Mouse (Mus musculus): Measurements from ENCODE around the gene Fbxw21. TPM values are rescaled to one million over a fixed set of nuclear protein-coding genes. Genes with fewer than 3 reads are reported as not detected.

Gene Fbxw21
- polyA plus RNA-seq, 1 experiment from 2014 or later = not detected

GRCm38 (mm10) chr9:109119571-109119970 lies 42.3 kb downstream of the Fbxw21 start:
- peak; percentile 75 for ATAC-seq (ENCODE audit: low FRiP score, low TSS enrichment)

DNA sequence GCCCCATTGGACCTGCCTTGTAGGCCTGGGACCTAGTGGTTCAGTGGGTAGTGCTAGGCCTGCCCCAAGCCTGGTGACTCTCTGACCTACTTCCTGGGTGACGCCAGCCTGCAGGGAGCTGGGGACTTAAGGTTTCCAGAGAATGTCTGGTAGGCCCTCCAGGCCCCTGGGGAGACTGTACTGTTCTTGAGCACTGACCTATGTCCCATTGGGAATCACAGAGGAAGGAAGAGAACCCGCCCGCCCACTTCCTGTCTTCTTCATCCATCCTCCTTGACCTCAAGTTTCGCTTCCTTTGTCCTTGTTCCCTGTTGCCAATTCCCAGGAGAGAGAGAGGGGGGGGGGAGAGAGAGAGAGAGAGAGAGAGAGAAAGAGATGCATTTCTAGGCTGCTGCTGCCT lies 43.7 kb downstream of the Fbxw21 start:
- H3K9me3 ChIP-seq (ENCODE audit: control insufficient read depth, low read length) = no peaks in the 10 kb centered on the region
- no peak overlapping the region for H3K4me3 ChIP-seq (ENCODE audit: low read depth, low read length)
- H3K27ac ChIP-seq (replicated peaks) = no peak overlapping the region; the same call in 1 of the 2 replicates
- ATAC-seq (ENCODE audit: low FRiP score, low TSS enrichment) (no peak), DNase-seq (ENCODE audit: low spot score) (no peak)
- peaks cover 13% of the 10 kb centered on the region; the same call in 1 of the 2 replicates for H3K36me3 ChIP-seq (ENCODE audit: control insufficient read depth, insufficient read depth, low read length)
- no peaks in the 10 kb centered on the region for H3K27me3 ChIP-seq (ENCODE audit: control insufficient read depth, insufficient read depth, low read length)
- H3K9ac ChIP-seq (ENCODE audit: low read length) = no peak overlapping the region
- no peak for TF ChIP-seq CTCF (IDR thresholded peaks at IDR 0.05; ENCODE audit: low read depth)
- no peak for TF ChIP-seq EP300 (optimal IDR thresholded peaks at IDR 0.05)
- no peak overlapping the region for H3K4me2 ChIP-seq (replicated peaks; ENCODE audit: low read depth)
- 87% methylated on average over 4 of the region's 4 CpGs for WGBS
- no peaks in the 10 kb centered on the region for H3K4me1 ChIP-seq (replicated peaks; ENCODE audit: control insufficient read depth, insufficient read depth)

More at GRCm38 (mm10) chr9:109119571-109119970, 42.3 kb downstream of the Fbxw21 start:
- Histone ChIP-seq H3K27me3 (ENCODE audit: control insufficient read depth, insufficient read depth, low read length) (no peaks in the 10 kb centered on the region), H3K4me1 (replicated peaks; ENCODE audit: control insufficient read depth, insufficient read depth) (no peaks in the 10 kb centered on the region), H3K4me3 (ENCODE audit: low read depth, low read length) (no peak overlapping the region), H3K9ac (ENCODE audit: low read length) (no peak overlapping the region), H3K27ac (replicated peaks) (no peak overlapping the region; the same call in 1 of the 2 replicates), H3K36me3 (ENCODE audit: control insufficient read depth, insufficient read depth, low read length) (0 out of 2 replicates have a peak, but pooled peaks cover 9% of the 10 kb centered on the region), H3K4me2 (replicated peaks; ENCODE audit: low read depth) (no peak overlapping the region), H3K9me3 (ENCODE audit: control insufficient read depth, low read length) (no peaks in the 10 kb centered on the region)
- DNase-seq (ENCODE audit: low spot score) = peak; percentile 27
- TF ChIP-seq EP300 (optimal IDR thresholded peaks at IDR 0.05) (no peak), CTCF (IDR thresholded peaks at IDR 0.05; ENCODE audit: low read depth) (no peak)
- WGBS = 62% methylated on average over 9 of the region's 9 CpGs

GRCm38 (mm10) chr9:109116205-109116604 lies 45.6 kb downstream of the Fbxw21 start:
- peak; percentile 10 for DNase-seq (ENCODE audit: low spot score)
- Histone ChIP-seq H3K27ac (replicated peaks) (no peak overlapping the region), H3K36me3 (ENCODE audit: control insufficient read depth, insufficient read depth, low read length) (peaks cover 20% of the 10 kb centered on the region), H3K9ac (ENCODE audit: low read length) (no peak overlapping the region), H3K4me3 (ENCODE audit: low read depth, low read length) (no peak overlapping the region), H3K4me2 (replicated peaks; ENCODE audit: low read depth) (no peak overlapping the region), H3K27me3 (ENCODE audit: control insufficient read depth, insufficient read depth, low read length) (no peaks in the 10 kb centered on the region), H3K4me1 (replicated peaks; ENCODE audit: control insufficient read depth, insufficient read depth) (no peaks in the 10 kb centered on the region), H3K9me3 (ENCODE audit: control insufficient read depth, low read length) (no peaks in the 10 kb centered on the region)
- ATAC-seq (ENCODE audit: low FRiP score, low TSS enrichment) = no peak
- 89% methylated on average over 10 of the region's 10 CpGs for WGBS
- TF ChIP-seq EP300 (optimal IDR thresholded peaks at IDR 0.05) (no peak), CTCF (IDR thresholded peaks at IDR 0.05; ENCODE audit: low read depth) (no peak)

- no peak overlapping the region for H3K4me2 ChIP-seq (replicated peaks; ENCODE audit: low read depth)
- DNase-seq (ENCODE audit: low spot score) (peak; percentile 10), ATAC-seq (ENCODE audit: low FRiP score, low TSS enrichment) (no peak)
- H3K27me3 ChIP-seq (ENCODE audit: control insufficient read depth, insufficient read depth, low read length) = no peaks in the 10 kb centered on the region
- WGBS = 88% methylated on average over 7 of the region's 7 CpGs
- no peaks in the 10 kb centered on the region for H3K4me1 ChIP-seq (replicated peaks; ENCODE audit: control insufficient read depth, insufficient read depth)
- TF ChIP-seq CTCF (IDR thresholded peaks at IDR 0.05; ENCODE audit: low read depth) (no peak), EP300 (optimal IDR thresholded peaks at IDR 0.05) (no peak)
- peaks cover 23% of the 10 kb centered on the region for H3K36me3 ChIP-seq (ENCODE audit: control insufficient read depth, insufficient read depth, low read length)
- no peak overlapping the region for H3K9ac ChIP-seq (ENCODE audit: low read length)
- H3K9me3 ChIP-seq (ENCODE audit: control insufficient read depth, low read length) = no peaks in the 10 kb centered on the region
- no peak overlapping the region for H3K4me3 ChIP-seq (ENCODE audit: low read depth, low read length)
- H3K27ac ChIP-seq (replicated peaks) = no peak overlapping the region
Measured at GRCm38 (mm10) chr9:109114871-109115270, 47.0 kb downstream of the Fbxw21 start.

DNA sequence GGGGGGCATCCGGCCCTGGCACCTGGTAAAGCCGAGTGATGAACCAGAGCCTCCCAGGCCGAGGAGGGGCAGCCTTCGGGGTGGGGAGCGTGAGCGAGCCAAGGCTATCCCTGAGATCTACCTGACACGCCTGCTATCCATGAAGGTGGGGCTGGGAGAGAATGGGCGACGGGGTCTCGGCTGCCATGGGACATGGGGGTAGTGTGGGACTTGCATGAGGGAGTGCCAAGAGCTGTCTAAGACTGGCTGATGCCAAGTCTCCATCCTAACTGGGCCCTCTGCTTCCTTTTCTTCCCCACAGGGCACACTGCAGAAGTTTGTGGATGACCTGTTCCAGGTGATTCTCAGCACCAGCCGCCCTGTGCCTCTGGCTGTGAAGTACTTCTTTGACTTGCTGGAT lies 47.6 kb downstream of the Fbxw21 start:
- no peak overlapping the region for H3K4me2 ChIP-seq (replicated peaks; ENCODE audit: low read depth)
- TF ChIP-seq CTCF (IDR thresholded peaks at IDR 0.05; ENCODE audit: low read depth) (no peak), EP300 (optimal IDR thresholded peaks at IDR 0.05) (no peak)
- WGBS = 89% methylated on average over 11 of the region's 11 CpGs
- no peak overlapping the region for H3K9ac ChIP-seq (ENCODE audit: low read length)
- H3K4me1 ChIP-seq (replicated peaks; ENCODE audit: control insufficient read depth, insufficient read depth) = no peaks in the 10 kb centered on the region
- no peak overlapping the region for H3K4me3 ChIP-seq (ENCODE audit: low read depth, low read length)
- H3K27ac ChIP-seq (replicated peaks) = no peak overlapping the region
- H3K9me3 ChIP-seq (ENCODE audit: control insufficient read depth, low read length) = no peaks in the 10 kb centered on the region
- H3K36me3 ChIP-seq (ENCODE audit: control insufficient read depth, insufficient read depth, low read length) = peaks cover 23% of the 10 kb centered on the region
- ATAC-seq (ENCODE audit: low FRiP score, low TSS enrichment) (no peak), DNase-seq (ENCODE audit: low spot score) (peak; percentile 11)
- no peaks in the 10 kb centered on the region for H3K27me3 ChIP-seq (ENCODE audit: control insufficient read depth, insufficient read depth, low read length)

- Histone ChIP-seq H3K4me1 (replicated peaks; ENCODE audit: control insufficient read depth, insufficient read depth) (no peaks in the 10 kb centered on the region), H3K27ac (replicated peaks) (no peak overlapping the region), H3K9me3 (ENCODE audit: control insufficient read depth, low read length) (no peaks in the 10 kb centered on the region), H3K9ac (ENCODE audit: low read length) (no peak overlapping the region), H3K36me3 (ENCODE audit: control insufficient read depth, insufficient read depth, low read length) (peaks cover 25% of the 10 kb centered on the region), H3K27me3 (ENCODE audit: control insufficient read depth, insufficient read depth, low read length) (no peaks in the 10 kb centered on the region), H3K4me3 (ENCODE audit: low read depth, low read length) (no peak overlapping the region), H3K4me2 (replicated peaks; ENCODE audit: low read depth) (no peak overlapping the region)
- peak; percentile 9 for DNase-seq (ENCODE audit: low spot score)
- TF ChIP-seq CTCF (IDR thresholded peaks at IDR 0.05; ENCODE audit: low read depth) (no peak), EP300 (optimal IDR thresholded peaks at IDR 0.05) (no peak)
- 79% methylated on average over 8 of the region's 8 CpGs for WGBS
- ATAC-seq (ENCODE audit: low FRiP score, low TSS enrichment) = no peak
Measured at GRCm38 (mm10) chr9:109113331-109113730, 48.5 kb downstream of the Fbxw21 start.
